Comparison of ENCODE assay signal across 25 mouse cellular contexts in the genomic region with DNA sequence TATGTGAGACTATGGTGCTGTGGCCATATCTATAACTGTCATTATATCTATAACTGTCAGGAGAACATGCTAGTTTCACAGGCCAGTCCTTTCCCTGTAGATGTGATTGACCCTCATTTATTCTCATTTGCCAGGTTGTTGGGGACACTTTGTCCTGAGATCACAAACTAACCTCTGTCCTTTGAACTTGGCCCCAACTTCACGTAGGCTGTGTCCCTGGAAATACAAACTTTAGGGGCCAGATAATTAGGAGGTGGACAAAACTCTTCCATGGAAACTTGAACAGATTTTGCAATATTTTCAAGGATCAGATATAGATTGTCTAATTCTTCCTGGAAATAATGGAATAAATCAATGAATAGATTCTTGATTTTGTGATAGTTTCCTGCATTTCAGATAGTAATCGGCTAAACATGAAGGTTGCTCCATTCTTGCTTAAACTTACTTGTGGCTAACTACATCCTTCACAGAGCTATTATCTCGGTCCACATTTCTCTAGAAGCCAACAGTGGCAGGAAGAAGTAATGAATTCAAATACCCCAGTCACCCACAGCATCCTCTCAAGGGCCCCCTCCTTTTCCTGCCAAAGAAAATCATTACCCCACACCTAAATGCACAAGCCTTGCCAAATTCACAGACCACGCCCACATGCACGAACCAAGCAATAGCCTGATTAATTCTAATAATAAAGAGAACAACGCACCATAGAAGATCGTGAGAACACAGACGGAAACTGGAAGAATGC. TPM values are rescaled to one million over a fixed set of nuclear protein-coding genes. Genes with fewer than 3 reads are reported as not detected.
A peak's percentile ranks its signal among the peaks of the same experiment; 100 is the strongest.
DNase-seq lines count a peak whose midpoint lies in the region; ATAC-seq lines count a peak whose summit lies in the region.
"Had no signal": no experiment of that assay in that cellular context is flagged by ENCODE, and none has a peak within 500 bp of the region (broad histone marks: within the 10 kb centered on the region; RNA-seq: fewer than 3 reads in every experiment).

No protein-coding gene starts in this region.

- no peak overlapping the region for H3K9ac ChIP-seq in forebrain, embryonic 13.5 days
- H3K9ac ChIP-seq: embryonic facial prominence, embryonic 12.5 days; forebrain, postnatal 0 days; heart, embryonic 13.5 days; hindbrain, embryonic 12.5 days had no signal

- no peak overlapping the region for H3K4me3 ChIP-seq in forebrain, embryonic 13.5 days
- no peak overlapping the region for H3K4me3 ChIP-seq in forebrain, embryonic 10.5 days
- H3K4me3 ChIP-seq: embryonic facial prominence, embryonic 12.5 days; heart, embryonic 13.5 days; hindbrain, embryonic 12.5 days had no signal

- H3K4me1 ChIP-seq in forebrain, embryonic 13.5 days, result 0 out of 2 replicates have a peak, but pooled peaks cover 5% of the 10 kb centered on the region
- no peaks in the 10 kb centered on the region for H3K4me1 ChIP-seq in forebrain, embryonic 10.5 days
- H3K4me1 ChIP-seq: embryonic facial prominence, embryonic 12.5 days; heart, embryonic 13.5 days; hindbrain, embryonic 12.5 days had no signal

- H3K27me3 ChIP-seq in forebrain, embryonic 13.5 days, result no peaks in the 10 kb centered on the region
- H3K27me3 ChIP-seq in forebrain, embryonic 10.5 days (ENCODE audit: poor library complexity, severe bottlenecking), result no peaks in the 10 kb centered on the region
- H3K27me3 ChIP-seq: embryonic facial prominence, embryonic 12.5 days; heart, embryonic 13.5 days; hindbrain, embryonic 12.5 days had no signal

- H3K36me3 ChIP-seq in forebrain, embryonic 13.5 days (ENCODE audit: poor library complexity, severe bottlenecking), result no peaks in the 10 kb centered on the region
- H3K36me3 ChIP-seq in forebrain, embryonic 10.5 days (replicated peaks), result no peaks in the 10 kb centered on the region
- H3K36me3 ChIP-seq: embryonic facial prominence, embryonic 12.5 days; heart, embryonic 13.5 days; hindbrain, embryonic 12.5 days had no signal

- H3K9me3 ChIP-seq in forebrain, embryonic 13.5 days (replicated peaks), result no peaks in the 10 kb centered on the region
- H3K9me3 ChIP-seq in forebrain, embryonic 10.5 days, result no peaks in the 10 kb centered on the region
- H3K9me3 ChIP-seq: embryonic facial prominence, embryonic 12.5 days; heart, embryonic 13.5 days; hindbrain, embryonic 12.5 days had no signal

- DNase-seq in forebrain, embryonic 10.5 days (ENCODE audit: extremely low spot score, low spot score), result no peak
- peak; percentile 10 for DNase-seq in ZHBTc4 (ENCODE audit: low read depth, low spot score)
- DNase-seq in thymus, postnatal 25 days, result no peak
- DNase-seq in urinary bladder, postnatal 4 days (ENCODE audit: low spot score in 2 of 2), result no peak
- DNase-seq: adrenal gland, postnatal 25 days; cerebellum, adult 2 months; cerebellum, postnatal 10 days; forebrain, postnatal 0 days; gastrocnemius, postnatal 14 days; heart, postnatal 36 days had no signal

- H3K4me2 ChIP-seq in forebrain, embryonic 13.5 days, result no peak overlapping the region
- H3K4me2 ChIP-seq: embryonic facial prominence, embryonic 12.5 days; heart, embryonic 13.5 days; hindbrain, embryonic 12.5 days had no signal

- no peak overlapping the region for H3K27ac ChIP-seq in forebrain, embryonic 13.5 days
- no peak overlapping the region for H3K27ac ChIP-seq in forebrain, embryonic 10.5 days
- H3K27ac ChIP-seq: embryonic facial prominence, embryonic 12.5 days; heart, embryonic 13.5 days; hindbrain, embryonic 12.5 days had no signal

- ATAC-seq in forebrain, embryonic 13.5 days, result 0 out of 2 replicates have a peak, but pooled peaks have one; percentile 33
- peak; percentile 74 for ATAC-seq in granulocyte monocyte progenitor cell, adult 5-6 weeks (replicated peaks; ENCODE audit: poor library complexity, severe bottlenecking)
- 0 out of 2 replicates have a peak, but pooled peaks have one; percentile 28 for ATAC-seq in megakaryocyte-erythroid progenitor cell, adult 5-6 weeks (replicated peaks; ENCODE audit: low FRiP score, low TSS enrichment, poor library complexity, severe bottlenecking)
- ATAC-seq in erythroid progenitor cell, adult 5-6 weeks (replicated peaks; ENCODE audit: low FRiP score, poor library complexity, severe bottlenecking), result no peak
- ATAC-seq: forebrain, postnatal 0 days; hindbrain, embryonic 16.5 days; inflammation-experienced regulatory T-cells, adult 6 months had no signal

- 57% methylated on average over 8 of the region's 8 CpGs for WGBS in forebrain, embryonic 13.5 days
- WGBS in forebrain, embryonic 10.5 days, result 86% methylated on average over 8 of the region's 8 CpGs

RNA-seq across cellular contexts. Expression of a gene that starts 9.7 kb away (rescaled TPM):
- polyA plus RNA-seq in forebrain, embryonic 13.5 days (2015; fragmentation: Nextera tagmentation; extraction: Ambion mirVana), result not detected in 2 replicates
- not detected in 2 replicates for polyA plus RNA-seq in forebrain, embryonic 10.5 days (2016; fragmentation: Nextera tagmentation; extraction: Ambion mirVana)
- total RNA-seq in granulocyte monocyte progenitor cell, adult 5-6 weeks (2014; fragmentation: Nextera tagmentation), result not detected in 2 replicates
- not detected in 2 replicates for total RNA-seq in granulocyte monocyte progenitor cell, adult 5-6 weeks (2017)
- total RNA-seq in megakaryocyte-erythroid progenitor cell, adult 5-6 weeks (2014; fragmentation: Nextera tagmentation), result not detected in 2 replicates
- total RNA-seq in megakaryocyte-erythroid progenitor cell, adult 5-6 weeks (2017), result not detected in 2 replicates
- total RNA-seq in erythroid progenitor cell, adult 5-6 weeks (2015; ENCODE audit: low replicate concordance), result not detected in 2 replicates
- total RNA-seq in erythroid progenitor cell, adult 5-6 weeks (2017; ENCODE audit: low replicate concordance), result not detected in 2 replicates
- total RNA-seq: gastrocnemius, adult 18-20 months; gastrocnemius, postnatal 14 days; heart, adult 8-10 months; heart, postnatal 36 days; MEL had no signal
- polyA plus RNA-seq: adrenal gland, adult 2 months; cerebellum, adult 2 months; embryonic facial prominence, embryonic 12.5 days; gonadal fat pad, adult 2 months; heart, embryonic 13.5 days; hindbrain, embryonic 12.5 days; inflammation-experienced regulatory T-cells, adult 6 months; Patski had no signal
